Mouse (Mus musculus): ENCODE measurements around the gene 1700067K01Rik. TPM values are rescaled to one million over a fixed set of nuclear protein-coding genes. Genes with fewer than 3 reads are reported as not detected.

Gene 1700067K01Rik
- polyA plus RNA-seq, 1 experiment = 0.91 TPM

DNA sequence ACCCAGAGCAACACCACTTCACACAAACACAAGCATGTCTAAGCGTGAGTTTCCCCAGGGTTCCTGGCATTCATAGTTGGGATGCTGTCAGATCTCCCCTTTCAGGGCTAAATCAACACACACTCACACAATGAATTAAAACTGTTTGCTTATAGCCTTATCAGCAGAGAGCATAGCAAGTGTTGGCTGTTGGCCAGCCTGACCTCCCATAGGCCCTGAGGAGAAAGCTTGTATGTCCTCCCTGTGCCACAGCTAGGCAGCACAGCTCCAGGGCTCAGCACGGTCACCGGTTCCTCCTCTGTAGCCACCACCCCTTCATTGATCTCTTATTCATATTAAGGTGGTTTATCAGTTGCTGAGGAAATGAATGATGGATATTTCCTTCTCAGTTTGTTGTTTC, 51.4 kb downstream of the 1700067K01Rik start:
- no peaks in the 10 kb centered on the region for H3K36me3 ChIP-seq (ENCODE audit: control insufficient read depth, insufficient read depth, low read length)
- H3K4me3 ChIP-seq (ENCODE audit: low read depth, low read length) = no peak overlapping the region
- no peaks in the 10 kb centered on the region for H3K27me3 ChIP-seq (ENCODE audit: control insufficient read depth, insufficient read depth, low read length)
- WGBS = 18% methylated on average over 3 of the region's 3 CpGs
- no peaks in the 10 kb centered on the region for H3K4me1 ChIP-seq (ENCODE audit: control insufficient read depth, insufficient read depth, insufficient read length, low read length)
- TF ChIP-seq POLR2A (IDR thresholded peaks at IDR 0.05; ENCODE audit: low read depth, low read length) = no peak
- H3K27ac ChIP-seq (ENCODE audit: insufficient read depth, low read depth, low read length) = no peak overlapping the region

DNA sequence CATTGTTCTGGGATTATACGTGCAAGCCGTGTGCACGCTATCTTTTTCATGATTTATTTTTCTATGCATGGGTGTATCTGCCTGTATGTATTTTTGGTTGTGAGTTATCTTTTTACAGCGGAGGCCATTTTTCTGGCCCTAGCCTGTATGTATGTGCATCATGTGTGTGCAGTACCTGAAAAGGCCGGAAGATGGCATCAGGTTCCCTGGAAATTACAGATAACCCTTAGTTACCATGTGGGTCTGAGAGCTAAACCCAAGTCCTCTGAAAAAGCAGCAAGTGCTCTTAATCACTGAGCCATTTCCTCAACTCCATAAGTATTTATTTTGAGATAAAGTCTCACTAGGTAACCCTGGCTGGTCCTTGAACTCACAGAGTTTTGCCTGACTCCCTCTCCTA, 51.9 kb downstream of the 1700067K01Rik start:
- 95% methylated on average over 5 of the region's 5 CpGs for WGBS
- TF ChIP-seq POLR2A (IDR thresholded peaks at IDR 0.05; ENCODE audit: low read depth, low read length) (no peak), CTCF (IDR thresholded peaks at IDR 0.05; ENCODE audit: extremely low read depth, insufficient read length, insufficient replicate concordance, low read depth, low read length) (no peak)

More for the DNA sequence above, 51.9 kb downstream of the 1700067K01Rik start:
- Histone ChIP-seq H3K36me3 (ENCODE audit: control insufficient read depth, insufficient read depth, low read length) (no peaks in the 10 kb centered on the region), H3K27me3 (ENCODE audit: control insufficient read depth, insufficient read depth, low read length) (no peaks in the 10 kb centered on the region), H3K4me3 (ENCODE audit: low read depth, low read length) (no peak overlapping the region), H3K27ac (ENCODE audit: insufficient read depth, low read depth, low read length) (no peak overlapping the region), H3K4me1 (ENCODE audit: control insufficient read depth, insufficient read depth, insufficient read length, low read length) (no peaks in the 10 kb centered on the region)

Other genes starting within 250 kb of the 1700067K01Rik start
- gene Adgrl1, start 101.4 kb upstream of the 1700067K01Rik start, polyA plus RNA-seq (2012; rRNA removed) = 16.0 and 19.1 TPM in 2 replicates
- gene Gm10644, start 46.3 kb upstream of the 1700067K01Rik start, polyA plus RNA-seq (2012; rRNA removed) = 0.43 and 0.44 TPM in 2 replicates
- gene Asf1b, start 46.0 kb upstream of the 1700067K01Rik start, polyA plus RNA-seq (2012; rRNA removed) = 7.8 and 22.1 TPM in 2 replicates
- gene Prkaca, start 28.5 kb upstream of the 1700067K01Rik start, polyA plus RNA-seq (2012; rRNA removed) = 21.8 and 43.8 TPM in 2 replicates
- gene Samd1, start 3.8 kb upstream of the 1700067K01Rik start, polyA plus RNA-seq (2012; rRNA removed) = 17.1 and 35.1 TPM in 2 replicates
- gene 2210011C24Rik, start 10.7 kb downstream of the 1700067K01Rik start, polyA plus RNA-seq (2012; rRNA removed) = 9.1 and 13.5 TPM in 2 replicates
- 0.11 and 0.15 TPM in 2 replicates for gene Palm3, start 20.0 kb downstream of the 1700067K01Rik start, polyA plus RNA-seq (2012; rRNA removed)
- gene Il27ra, start 41.1 kb downstream of the 1700067K01Rik start, polyA plus RNA-seq (2012; rRNA removed) = 2.3 and 5.5 TPM in 2 replicates
- 0.96 and 0.99 TPM in 2 replicates for gene Rln3, start 43.5 kb downstream of the 1700067K01Rik start, polyA plus RNA-seq (2012; rRNA removed)
- 0.48 TPM in 1 of 2 replicates, not detected in the other for gene Gm10643, start 63.6 kb downstream of the 1700067K01Rik start, polyA plus RNA-seq (2012; rRNA removed)
- 23.2 and 42.2 TPM in 2 replicates for gene Rfx1, start 65.3 kb downstream of the 1700067K01Rik start, polyA plus RNA-seq (2012; rRNA removed)
- gene Dcaf15, start 103.3 kb downstream of the 1700067K01Rik start, polyA plus RNA-seq (2012; rRNA removed) = 37.4 and 108 TPM in 2 replicates
- 3.8 and 12.7 TPM in 2 replicates for gene Podnl1, start 124.5 kb downstream of the 1700067K01Rik start, polyA plus RNA-seq (2012; rRNA removed)
- 21.0 and 50.8 TPM in 2 replicates for gene Cc2d1a, start 146.4 kb downstream of the 1700067K01Rik start, polyA plus RNA-seq (2012; rRNA removed)
- gene 4930432K21Rik, start 146.5 kb downstream of the 1700067K01Rik start, polyA plus RNA-seq (2012; rRNA removed) = 0.05 and 0.22 TPM in 2 replicates
- gene Nanos3, start 183.7 kb downstream of the 1700067K01Rik start, polyA plus RNA-seq (2012; rRNA removed) = 0.22 and 0.62 TPM in 2 replicates
- 8.1 and 30.0 TPM in 2 replicates for gene Zswim4, start 235.6 kb downstream of the 1700067K01Rik start, polyA plus RNA-seq (2012; rRNA removed)
- gene D8Ertd738e, start 248.2 kb downstream of the 1700067K01Rik start, polyA plus RNA-seq (2012; rRNA removed) = 46.2 and 63.5 TPM in 2 replicates

All from small intestine, adult 2 months (tissue).